Mouse (Mus musculus) left cerebral cortex, postnatal 14 days (tissue): ENCODE data around the gene Ireb2. TPM values are rescaled to one million over a fixed set of nuclear protein-coding genes. Genes with fewer than 3 reads are reported as not detected.
"Not testable (repeated sequence)": the region's sequence is repeated elsewhere in the genome, so short reads cannot be mapped to it uniquely, and the experiment has no call there.

Source experiments
- DNase-seq, 2 experiments: peaks; one replicate each; pipeline ENCODE4 v3.0.0; 2021 to 2022; ENCODE audit warnings: low spot score in 2 of 2, mixed read lengths in 1 of 2
- intact Hi-C: fragments of 180-260 bp; cut with DNase I; formaldehyde crosslinking; loops from one replicate; pipeline ENCODE4 v1.15.1; 2025
- long read RNA-seq, 2 experiments: library from polyadenylated mRNA; stranded (forward); transcript quantifications; one replicate each; pipeline ENCODE4 v2.0.0; 2021
- total RNA-seq, 2 experiments: library from RNA; stranded (reverse); gene quantifications; 2 replicates each; pipeline ENCODE4 v1.2.3; 2021

The Ireb2 gene
- 10 to 100 TPM; 62.3 to 62.9 TPM for total RNA-seq
- long read RNA-seq, experiment 1, full-length matches to known transcripts, result 5 of 16 reads
- long read RNA-seq, experiment 1, partial matches to known transcripts, result 5 of 16 reads
- long read RNA-seq, experiment 1, other reads (novel, unspliced or antisense), result 6 of 16 reads
- long read RNA-seq, experiment 2, full-length matches to known transcripts, result 8 of 14 reads
- long read RNA-seq, experiment 2, partial matches to known transcripts, result 5 of 14 reads
- long read RNA-seq, experiment 2, other reads (novel, unspliced or antisense), result 1 of 14 reads

- intact Hi-C loops, result no loop called here
- DNase-seq, result peak; percentile 99
These were observed at the start of gene Ireb2 for GRCm38 (mm10) chr9:54863363-54864281. Ireb2 (plus strand) TSS chr9:54863789.

GRCm38 (mm10) chr9:54816508-54817201 lies 46.9 kb upstream of the Ireb2 start:
- intact Hi-C loops, result no loop called here
- no peak for DNase-seq

- peak; percentile 53 to 72 for DNase-seq
- intact Hi-C loops, result loop anchor here (1.0 to 10.0 kb wide), 2 partner anchors 83 to 207 kb away; no protein-coding TSS in a partner anchor
These were observed 42.0 kb upstream of the Ireb2 start for GRCm38 (mm10) chr9:54821442-54822100.

- intact Hi-C loops, result loop anchor here (2.0 to 10.0 kb wide), 3 partner anchors 215 to 485 kb away; no protein-coding TSS in a partner anchor
- no peak for DNase-seq
These were observed 33.8 kb upstream of the Ireb2 start for GRCm38 (mm10) chr9:54829760-54830159.

- DNase-seq, result peak; percentile 25 to 56
- intact Hi-C loops, result loop anchor here (2.0 to 10.0 kb wide), 2 partner anchors 280 to 484 kb away; no protein-coding TSS in a partner anchor
These were observed 33.0 kb upstream of the Ireb2 start for GRCm38 (mm10) chr9:54830624-54831023.

GRCm38 (mm10) chr9:54833831-54834230 lies 29.8 kb upstream of the Ireb2 start:
- intact Hi-C loops, result loop anchor here (10.0 kb wide), 1 partner anchor 481 kb away; no protein-coding TSS in a partner anchor
- no peak for DNase-seq

GRCm38 (mm10) chr9:54835951-54836717 lies 27.5 kb upstream of the Ireb2 start:
- intact Hi-C loops, result loop anchor here (10.0 kb wide), 1 partner anchor 479 kb away; no protein-coding TSS in a partner anchor
- not testable (repeated sequence) for DNase-seq

GRCm38 (mm10) chr9:54837835-54838234 lies 25.8 kb upstream of the Ireb2 start:
- no peak for DNase-seq
- intact Hi-C loops, result loop anchor here (10.0 kb wide), 1 partner anchor 477 kb away; no protein-coding TSS in a partner anchor

- intact Hi-C loops, result no loop called here
- no peak for DNase-seq
These were observed 23.4 kb upstream of the Ireb2 start for GRCm38 (mm10) chr9:54840145-54840544.

- intact Hi-C loops, result no loop called here
These were observed 21.3 kb upstream of the Ireb2 start for GRCm38 (mm10) chr9:54842311-54842710.

GRCm38 (mm10) chr9:54843887-54844286 lies 19.7 kb upstream of the Ireb2 start:
- intact Hi-C loops, result no loop called here
- DNase-seq, result no peak

More at GRCm38 (mm10) chr9:54842311-54842710, 21.3 kb upstream of the Ireb2 start:
- DNase-seq, result no peak

- DNase-seq, result no peak
- intact Hi-C loops, result no loop called here
These were observed 18.9 kb upstream of the Ireb2 start for GRCm38 (mm10) chr9:54844556-54845176.

- intact Hi-C loops, result no loop called here
- no peak for DNase-seq
These were observed 15.4 kb upstream of the Ireb2 start for GRCm38 (mm10) chr9:54848203-54848602.

- intact Hi-C loops, DNase-seq: not testable (repeated sequence)
These were observed 10.6 kb upstream of the Ireb2 start for GRCm38 (mm10) chr9:54853036-54853435.

GRCm38 (mm10) chr9:54853619-54854018 lies 10.0 kb upstream of the Ireb2 start:
- intact Hi-C loops, result no loop called here
- no peak for DNase-seq

- no peak for DNase-seq
- intact Hi-C loops, result no loop called here
These were observed 8.0 kb upstream of the Ireb2 start for GRCm38 (mm10) chr9:54855638-54856037.

- intact Hi-C loops, result no loop called here
- no peak for DNase-seq
These were observed 7.5 kb upstream of the Ireb2 start for GRCm38 (mm10) chr9:54856121-54856520.

- DNase-seq, result no peak
These were observed 6.1 kb upstream of the Ireb2 start for GRCm38 (mm10) chr9:54857474-54857873.

More at GRCm38 (mm10) chr9:54857474-54857873, 6.1 kb upstream of the Ireb2 start:
- intact Hi-C loops, result no loop called here
